Mouse (Mus musculus): ENCODE measurements around the gene Epas1.

The Epas1 gene

DNA sequence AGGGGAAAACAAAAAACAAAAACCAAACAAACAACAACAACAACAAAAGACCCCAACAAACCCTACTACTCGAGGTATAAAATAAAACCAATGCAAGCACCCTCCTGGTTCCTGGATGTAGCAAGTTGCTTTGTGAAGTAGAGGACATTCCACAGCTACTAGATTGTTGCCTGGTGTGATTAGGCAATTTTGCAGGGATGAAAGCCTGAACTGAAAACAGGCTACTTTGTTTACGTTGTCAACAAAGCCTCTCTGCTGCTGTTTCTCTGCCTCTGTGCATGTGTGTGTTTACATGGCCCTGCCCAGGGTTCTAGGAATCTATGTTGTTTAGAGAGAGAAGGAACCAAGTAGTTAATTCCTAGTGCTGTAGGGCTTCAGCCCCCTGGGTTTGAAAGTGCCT lies 4.1 kb downstream of the Epas1 start:
- DNase-seq = no peak

DNA sequence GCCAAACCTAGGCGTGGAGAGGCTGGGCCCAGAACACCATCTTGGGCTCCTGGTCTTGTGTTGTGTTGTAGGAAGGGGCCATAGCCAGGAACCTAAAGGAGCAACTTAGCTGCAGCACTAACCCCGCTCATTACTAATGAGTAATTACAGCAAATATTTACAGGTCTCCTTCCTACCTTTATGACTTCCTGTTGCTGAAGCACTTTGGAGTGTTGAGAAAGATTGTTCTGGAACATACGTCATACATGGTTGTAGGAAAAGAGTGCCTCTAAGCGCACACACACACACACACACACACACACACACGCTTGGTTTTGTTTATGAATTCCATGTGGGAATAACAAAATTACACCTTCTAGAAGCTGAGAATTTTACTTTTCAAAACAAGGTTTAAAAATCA lies 8.4 kb downstream of the Epas1 start:
- DNase-seq = no peak

- no peak for DNase-seq
These were observed 9.2 kb downstream of the Epas1 start for GRCm38 (mm10) chr17:86762479-86763242.

DNA sequence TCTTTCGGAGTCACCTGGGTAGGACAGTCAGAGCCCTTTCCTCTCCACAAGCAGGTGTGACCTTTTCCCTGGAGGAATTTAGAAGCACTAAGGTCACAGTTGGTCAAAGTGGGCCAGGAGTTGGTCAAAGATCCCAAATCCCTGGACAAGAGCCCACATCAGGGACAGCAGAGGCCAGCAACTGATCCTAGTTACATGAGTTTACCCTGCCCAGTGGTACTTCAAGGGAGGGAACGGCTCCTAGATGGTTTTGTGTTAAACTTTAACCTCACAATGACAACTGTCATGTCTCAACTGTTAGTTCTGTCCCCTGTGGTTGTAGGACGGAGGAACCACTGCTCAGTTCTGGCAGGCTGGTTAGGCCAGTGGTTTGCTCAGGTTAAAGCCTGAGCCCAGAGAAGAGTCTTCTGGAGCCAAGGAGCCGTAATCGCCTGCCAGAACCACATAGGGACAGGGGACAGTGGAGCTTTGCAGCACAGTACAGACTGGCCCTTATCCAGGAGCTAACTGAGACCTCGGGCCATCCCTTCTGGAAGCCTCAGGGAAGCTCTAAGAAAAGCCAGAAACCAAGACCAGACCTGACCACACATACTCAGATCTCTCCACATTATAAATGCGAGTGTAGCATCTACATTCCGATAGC lies 12.4 kb downstream of the Epas1 start:
- DNase-seq = no peak

DNA sequence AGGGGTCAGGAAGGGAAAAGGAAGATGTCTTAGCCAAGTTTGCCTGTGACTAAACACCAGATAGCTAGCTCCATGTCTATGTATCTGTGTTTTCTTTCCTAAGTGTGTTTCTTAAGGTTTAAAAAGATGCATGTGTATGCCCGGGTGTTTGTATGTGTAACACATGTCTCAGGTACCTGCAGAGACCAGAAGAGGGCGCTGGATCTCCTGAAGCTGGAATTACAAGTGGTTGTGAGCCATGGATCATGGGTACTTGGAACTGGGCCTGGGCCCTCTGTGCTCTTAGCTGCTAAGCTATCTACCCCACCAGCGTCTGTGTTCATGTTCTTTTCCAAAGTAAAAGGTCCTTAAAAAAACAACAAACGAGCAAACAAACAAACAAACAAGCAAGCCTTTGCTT lies 12.9 kb downstream of the Epas1 start:
- DNase-seq = no peak

DNA sequence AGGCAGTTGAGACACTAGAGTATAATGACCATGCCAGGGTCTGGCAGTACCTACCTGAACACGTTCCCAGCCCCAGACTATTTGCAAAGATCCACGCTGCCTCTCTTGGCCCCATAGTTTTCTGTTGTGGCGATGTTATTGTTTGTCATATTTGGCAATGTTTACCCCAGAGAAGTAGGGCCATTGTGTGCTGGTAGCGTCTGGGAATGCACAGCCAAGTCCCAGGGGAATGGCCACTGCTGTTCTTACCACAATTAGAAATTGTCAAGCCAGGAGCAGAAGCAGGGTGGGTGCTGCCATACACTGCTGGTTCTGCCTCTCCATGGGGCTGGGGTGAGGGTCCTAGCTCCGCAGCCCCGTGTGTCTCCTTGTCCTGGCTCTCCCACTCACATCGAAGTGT lies 15.1 kb downstream of the Epas1 start:
- DNase-seq = no peak

DNA sequence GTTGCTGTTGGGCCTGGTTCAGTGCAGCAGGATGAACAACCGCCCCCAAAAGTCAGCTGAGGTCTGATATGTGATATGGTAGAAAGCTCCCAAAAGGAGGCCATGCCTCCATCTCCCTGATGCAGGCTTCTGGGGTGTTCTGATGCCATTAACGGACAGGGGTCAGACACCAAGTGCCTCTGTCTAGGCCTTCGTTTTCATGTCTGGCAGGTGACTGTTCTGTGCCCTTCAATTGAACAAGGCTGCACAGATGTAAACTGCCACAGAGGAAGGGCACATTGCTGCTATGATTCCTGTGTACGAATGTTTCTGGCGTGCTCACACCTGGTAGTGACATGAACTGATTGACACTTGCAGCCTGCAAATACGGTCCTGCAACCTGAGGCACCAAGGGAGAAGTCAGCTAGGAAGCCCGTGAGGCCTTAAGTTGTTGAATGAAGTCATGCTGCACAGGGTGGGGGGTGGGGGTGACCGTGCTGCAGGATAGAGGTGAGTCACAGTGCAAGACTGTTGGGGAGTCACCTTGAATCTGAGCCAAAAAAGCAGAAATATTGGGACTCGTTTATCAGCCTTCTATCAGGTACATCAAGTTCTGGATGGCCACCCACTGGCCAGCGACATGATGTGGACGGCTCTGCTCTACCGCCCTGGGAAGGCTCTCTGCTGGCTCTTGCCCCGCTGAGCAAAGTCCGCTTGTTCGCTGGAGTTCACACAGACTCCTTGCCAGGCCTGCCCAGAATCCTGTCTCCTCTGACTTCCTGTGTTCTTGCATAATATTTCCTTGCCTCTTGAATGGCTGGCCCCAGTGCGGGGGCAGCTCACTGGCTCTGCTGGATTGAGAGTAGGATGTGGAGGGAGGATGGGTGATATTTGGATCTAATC lies 16.1 kb downstream of the Epas1 start:
- DNase-seq = no peak

DNA sequence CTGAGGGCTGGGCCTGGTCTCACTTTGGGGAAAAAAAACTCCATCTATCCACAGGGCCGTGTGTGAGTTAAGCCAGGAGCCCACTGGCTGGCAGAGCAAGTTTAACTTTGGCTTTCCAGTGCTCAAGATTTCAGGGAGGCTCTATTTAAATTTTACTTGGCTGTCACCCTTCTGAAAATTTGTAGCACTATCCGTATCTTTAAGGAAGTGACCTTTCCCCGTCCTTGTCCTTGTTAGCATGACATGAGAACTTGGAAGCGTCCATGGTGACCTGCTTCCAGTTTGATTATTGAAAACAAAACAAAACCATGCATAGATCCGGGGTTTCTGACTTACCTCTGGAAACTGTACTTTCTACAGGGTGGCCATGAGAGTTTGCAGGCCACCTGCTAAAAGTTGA lies 17.3 kb downstream of the Epas1 start:
- no peak for DNase-seq

- no peak for DNase-seq
These were observed 18.5 kb downstream of the Epas1 start for GRCm38 (mm10) chr17:86772035-86772434.

- DNase-seq = no peak
These were observed 19.6 kb downstream of the Epas1 start for GRCm38 (mm10) chr17:86772929-86773588.

- no peak for DNase-seq
These were observed 23.0 kb downstream of the Epas1 start for GRCm38 (mm10) chr17:86776538-86776937.

GRCm38 (mm10) chr17:86778147-86778546 lies 24.6 kb downstream of the Epas1 start:
- no peak for DNase-seq

GRCm38 (mm10) chr17:86779191-86780130 lies 26.0 kb downstream of the Epas1 start:
- DNase-seq = no peak

DNA sequence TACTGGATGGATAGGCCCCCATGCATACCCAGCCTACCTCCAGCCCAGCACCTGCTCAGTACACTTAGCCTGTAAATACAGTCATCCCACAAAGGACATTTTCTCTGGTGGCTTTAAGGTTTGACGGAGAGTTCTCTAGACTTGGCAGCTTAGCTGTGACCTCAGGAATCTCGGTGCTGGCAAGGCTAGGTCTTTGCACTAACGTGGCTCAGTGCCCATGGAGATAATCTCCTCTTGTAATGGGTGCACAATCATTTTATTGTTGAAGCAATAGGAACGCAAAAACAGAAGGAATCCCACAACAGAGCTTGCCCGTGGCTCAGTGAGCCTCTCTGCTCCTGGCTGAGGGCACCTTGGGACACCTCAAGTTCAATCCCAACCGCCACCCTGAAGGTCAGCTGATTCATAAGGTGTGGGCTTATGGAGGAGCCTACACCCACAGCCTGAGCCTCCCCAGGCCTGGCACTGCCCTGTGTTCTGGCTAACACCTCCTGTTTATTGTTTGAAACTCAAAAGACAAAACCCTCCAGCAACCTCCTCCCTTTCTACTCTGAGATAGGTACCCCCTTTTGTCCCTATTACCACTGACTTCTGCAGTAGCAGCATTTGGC lies 27.3 kb downstream of the Epas1 start:
- DNase-seq = no peak

GRCm38 (mm10) chr17:86781755-86782400 lies 28.4 kb downstream of the Epas1 start:
- peak; percentile 47 for DNase-seq

DNA sequence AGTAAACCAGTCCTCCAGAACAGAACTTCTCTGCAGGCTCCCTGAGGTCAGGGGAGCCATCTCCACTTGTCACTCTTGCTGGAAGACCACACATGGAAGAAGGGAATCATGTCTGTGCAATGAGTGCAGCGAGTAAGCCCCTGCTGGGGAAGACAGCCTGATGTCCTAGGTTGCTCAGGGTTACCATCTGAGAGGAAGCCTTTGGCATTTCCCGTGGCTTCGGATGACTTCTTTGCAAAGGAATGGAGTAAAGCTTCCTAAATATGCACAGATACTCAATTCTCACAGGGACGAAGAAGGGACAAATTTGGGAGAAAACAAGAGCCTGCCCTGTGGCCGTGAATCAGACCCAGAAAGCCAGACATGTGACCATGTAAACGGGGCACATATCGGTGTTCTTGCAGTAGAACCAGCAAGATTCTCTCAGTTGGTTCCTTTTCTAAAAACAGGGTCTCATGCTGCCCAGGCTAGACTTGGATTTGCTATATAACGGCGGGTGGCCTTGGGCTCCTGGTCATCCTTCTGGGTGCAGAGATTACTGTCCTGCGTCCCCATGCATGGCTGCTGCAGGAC lies 31.0 kb downstream of the Epas1 start:
- DNase-seq = no peak

DNA sequence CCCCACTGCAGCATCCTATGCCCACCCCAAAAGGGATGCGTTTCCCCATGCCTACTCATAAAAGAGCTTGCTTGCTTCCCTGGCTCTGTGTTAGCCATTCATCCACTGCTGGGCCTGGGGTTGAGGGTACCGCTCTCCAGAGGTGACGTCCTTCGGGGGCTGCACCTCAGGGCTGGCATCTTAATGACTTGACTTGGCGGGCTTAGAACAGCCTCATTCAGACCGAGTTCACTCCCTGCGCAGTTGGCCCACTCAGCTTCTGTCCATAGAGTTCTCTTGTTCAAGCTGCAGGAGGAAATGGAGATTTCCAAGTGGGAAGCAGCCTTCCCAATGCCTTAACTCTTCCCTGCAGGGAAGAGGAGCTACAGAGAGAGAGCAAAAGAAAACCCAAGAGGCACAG lies 32.1 kb downstream of the Epas1 start:
- no peak for DNase-seq

DNA sequence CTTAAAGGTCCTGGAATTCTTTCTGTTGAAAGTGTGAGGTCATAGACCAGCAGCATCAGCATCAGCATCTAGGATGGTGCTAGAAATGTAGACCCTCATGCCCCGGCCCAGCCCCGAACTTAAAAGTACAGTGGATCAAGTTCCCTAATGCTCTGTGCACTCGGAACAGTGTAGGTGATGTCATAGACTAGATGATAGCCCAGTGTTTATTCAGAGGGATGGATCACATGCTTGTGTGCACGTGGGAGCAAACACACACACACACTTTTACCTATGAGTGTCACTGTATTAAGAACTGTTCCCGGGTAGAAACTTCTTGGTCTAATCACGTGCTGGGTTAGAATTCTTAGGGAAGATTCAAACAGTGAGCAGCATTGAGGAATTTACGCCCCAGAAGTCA lies 33.0 kb downstream of the Epas1 start:
- DNase-seq = no peak

DNA sequence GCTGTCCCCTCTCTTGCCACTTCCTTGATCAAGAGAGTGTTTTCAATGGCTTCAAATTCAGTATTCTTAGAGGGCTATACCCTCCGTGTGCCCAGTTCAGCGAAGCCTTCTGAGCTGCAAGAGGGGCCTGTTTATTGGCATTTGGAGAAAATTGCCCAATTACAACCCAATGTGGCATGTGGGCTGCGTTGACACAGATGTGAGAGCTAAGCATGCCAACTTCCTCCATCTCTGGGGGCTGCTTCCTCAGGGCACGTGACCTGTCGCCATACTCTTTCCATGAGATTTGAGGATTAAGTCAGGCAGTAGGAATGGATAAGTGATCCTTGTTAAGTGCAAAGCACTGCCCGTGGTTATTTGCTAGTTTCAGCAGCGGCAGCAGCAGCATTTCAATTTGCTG lies 34.3 kb downstream of the Epas1 start:
- no peak for DNase-seq

- DNase-seq = no peak
These were observed 34.8 kb downstream of the Epas1 start for GRCm38 (mm10) chr17:86788316-86788715.

- DNase-seq = no peak
These were observed 38.4 kb downstream of the Epas1 start for GRCm38 (mm10) chr17:86791925-86792324.
